Mouse (Mus musculus) ES-E14 (cell line): Measurements from ENCODE around the gene Gata2. TPM values are rescaled to one million over a fixed set of nuclear protein-coding genes. Genes with fewer than 3 reads are reported as not detected.

Source experiments
- DNase-seq: peaks from one replicate; pipeline ENCODE4 v3.0.0-alpha.2; 2013; ENCODE audit warnings: low read depth, low spot score
- H3K27ac ChIP-seq: 2 replicates; pipeline ENCODE4 v1.5.1; 2012; ENCODE audit warnings: low read depth, mild to moderate bottlenecking, low read length, moderate library complexity, mixed read lengths; ENCODE audit not compliant: poor library complexity, insufficient read depth, severe bottlenecking
- H3K36me3 ChIP-seq: 2 replicates; pipeline ENCODE4 v1.6.1; 2012; ENCODE audit warnings: mild to moderate bottlenecking, low read length, moderate library complexity, mixed read lengths; ENCODE audit not compliant: control insufficient read depth, poor library complexity, insufficient read depth, severe bottlenecking
- H3K4me1 ChIP-seq, 2 experiments: fragments of 150-350 bp in 1 of 2; sonication (generic) in 1 of 2; 2 replicates each; pipeline ENCODE4 v1.6.1; 2012; ENCODE audit warnings: low read length in 2 of 2, mild to moderate bottlenecking in 1 of 2, mixed read lengths in 1 of 2; ENCODE audit not compliant: control insufficient read depth in 2 of 2, insufficient read depth in 2 of 2, poor library complexity in 1 of 2
- H3K4me3 ChIP-seq, 2 experiments: fragments of 150-350 bp in 1 of 2; sonication (generic) in 1 of 2; 2 replicates each; pipeline ENCODE4 v1.5.1; 2012; ENCODE audit warnings: low read length in 2 of 2, low read depth in 1 of 2, mild to moderate bottlenecking in 1 of 2, mixed read lengths in 1 of 2; ENCODE audit not compliant: insufficient read depth in 1 of 2, poor library complexity in 1 of 2, severe bottlenecking in 1 of 2
- H3K9ac ChIP-seq: 2 replicates; pipeline ENCODE4 v1.6.1; 2012; ENCODE audit warnings: low read depth, mild to moderate bottlenecking, low read length, mixed read lengths; ENCODE audit not compliant: poor library complexity, insufficient read depth, severe bottlenecking
- H3K9me3 ChIP-seq: fragments of 150-350 bp; sonication (generic); 2 replicates; pipeline ENCODE4 v1.6.1; 2012; ENCODE audit warnings: low read depth, mild to moderate bottlenecking, low read length; ENCODE audit not compliant: control insufficient read depth, insufficient read depth
- CHD2 ChIP-seq: IDR thresholded peaks from 2 replicates; pipeline ENCODE4 v1.6.1; 2014; ENCODE audit warnings: mild to moderate bottlenecking, low read depth, low read length, inconsistent platforms
- HCFC1 ChIP-seq: IDR thresholded peaks from 2 replicates; pipeline ENCODE4 v1.6.1; 2012; ENCODE audit warnings: low read length, inconsistent platforms, borderline replicate concordance; ENCODE audit not compliant: insufficient read depth
- MAFK ChIP-seq: IDR thresholded peaks from 2 replicates; pipeline ENCODE4 v1.6.1; 2014; ENCODE audit warnings: mild to moderate bottlenecking, low read depth, low read length, inconsistent platforms; ENCODE audit not compliant: insufficient read depth
- ZC3H11A ChIP-seq: IDR thresholded peaks from 2 replicates; pipeline ENCODE4 v1.6.1; 2012; ENCODE audit warnings: low read depth, mild to moderate bottlenecking, inconsistent platforms, low read length, borderline replicate concordance
- ZNF384 ChIP-seq: IDR thresholded peaks from 2 replicates; pipeline ENCODE4 v1.6.1; 2012; ENCODE audit warnings: low read depth, low read length, inconsistent platforms
- in situ Hi-C, 2 experiments: fragments of 600-800 bp; cut with MboI; formaldehyde crosslinking; loops; one replicate each; pipeline ENCODE4 v1.15.1; 2025; ENCODE audit warnings: low sequenced_read_pairs in 2 of 2, inconsistent platforms in 1 of 2; ENCODE audit not compliant: unreplicated experiment in 2 of 2
- total RNA-seq: library from RNA; depleted of rRNA; stranded (reverse); fragments of 300-350 nt; gene quantifications from 2 replicates; pipeline ENCODE4 v1.2.3, GENCODE M21; 2012

Gene Gata2
- total RNA-seq, 1 experiment: 5.4 TPM

DNA sequence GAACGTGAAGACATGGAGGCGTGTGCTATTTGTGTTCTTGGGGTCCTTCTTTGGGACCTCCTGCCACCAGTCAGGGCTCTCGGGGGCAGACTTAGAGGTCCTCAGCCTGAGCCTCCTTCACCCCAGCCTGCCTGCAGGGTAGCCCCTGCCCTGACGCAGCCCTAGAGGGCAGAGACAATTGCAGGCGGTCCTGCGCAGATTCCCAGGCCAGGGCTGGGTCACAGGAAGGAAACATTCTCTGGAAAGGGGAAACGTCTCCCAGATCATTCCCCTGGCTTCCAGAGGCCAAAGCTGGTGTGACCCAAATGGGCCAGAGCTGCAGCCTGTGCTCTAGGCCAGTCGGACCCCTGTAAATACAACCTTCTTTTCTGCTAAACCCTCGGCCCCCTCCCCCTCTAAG lies 12.2 kb downstream of the Gata2 start:
- Histone ChIP-seq H3K4me3 (no peak overlapping the region), H3K4me1 (peaks cover 3 to 15% of the 10 kb centered on the region in 2 experiments; a peak in 3 of 4 replicates), H3K36me3 (no peaks in the 10 kb centered on the region), H3K9ac (no peak overlapping the region), H3K27ac (no peak overlapping the region), H3K9me3 (no peaks in the 10 kb centered on the region)
- in situ Hi-C loops: no loop called here
- no peak for DNase-seq
- TF ChIP-seq MAFK: no peak
- no peak for TF ChIP-seq ZC3H11A
- no peak for TF ChIP-seq ZNF384

DNA sequence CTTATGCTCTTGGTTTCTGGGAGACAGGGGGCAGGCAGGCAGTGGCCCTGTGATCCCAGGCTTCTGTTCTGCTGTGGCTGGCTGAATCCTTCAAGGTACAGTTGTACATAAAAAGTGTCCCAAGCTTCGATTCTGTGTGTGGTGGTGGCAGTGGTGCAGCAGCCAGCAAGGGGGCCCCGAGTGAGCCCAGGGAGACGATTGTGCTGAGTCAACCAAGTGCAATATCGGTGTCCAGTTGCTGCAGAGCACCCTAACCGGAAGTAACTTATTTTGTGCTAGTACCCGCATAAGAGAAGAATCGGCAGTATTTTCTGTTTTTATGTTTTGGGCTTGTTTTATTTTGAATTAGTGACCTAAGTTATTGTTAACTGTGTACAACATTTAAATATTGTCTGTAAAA lies 12.9 kb downstream of the Gata2 start:
- Histone ChIP-seq H3K36me3 (no peaks in the 10 kb centered on the region), H3K9ac (no peak overlapping the region), H3K9me3 (no peaks in the 10 kb centered on the region), H3K4me1 (peaks cover 3 to 12% of the 10 kb centered on the region in 2 experiments; a peak in 3 of 4 replicates), H3K27ac (no peak overlapping the region), H3K4me3 (no peak overlapping the region)
- TF ChIP-seq ZC3H11A (no peak), HCFC1 (no peak), ZNF384 (no peak)
- in situ Hi-C loops: no loop called here
- DNase-seq: no peak

DNA sequence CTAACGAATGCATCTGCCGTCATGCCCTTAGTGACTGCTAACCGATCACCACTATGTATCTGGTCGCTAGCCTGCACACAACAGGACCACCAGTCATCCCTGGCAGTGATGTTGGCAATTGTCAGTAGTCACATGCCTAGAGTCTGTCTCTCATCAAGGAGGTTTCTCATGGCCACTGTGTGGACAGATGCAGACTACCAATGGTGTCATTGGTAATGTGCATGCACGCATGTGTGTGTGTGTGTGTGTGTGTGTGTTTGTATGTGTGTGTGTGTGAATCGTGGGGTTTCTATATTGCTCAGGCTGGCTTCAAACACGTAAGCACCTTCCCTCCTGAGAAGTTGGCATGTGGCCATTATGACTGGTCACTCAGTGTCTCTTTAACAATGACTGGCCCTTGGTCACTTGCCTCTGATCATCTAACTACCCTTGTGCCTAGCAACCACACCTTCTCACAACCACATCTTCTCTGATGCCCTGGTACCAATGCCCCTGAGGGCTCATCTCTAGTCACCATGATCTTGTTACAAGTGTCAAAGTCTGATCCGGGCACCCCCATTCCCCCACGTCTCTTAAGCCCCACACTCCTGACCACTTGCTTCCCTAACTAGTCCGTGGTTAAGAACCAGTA lies 13.8 kb downstream of the Gata2 start:
- H3K27ac ChIP-seq: no peak overlapping the region
- no peaks in the 10 kb centered on the region for H3K36me3 ChIP-seq
- no peak overlapping the region for H3K9ac ChIP-seq
- H3K9me3 ChIP-seq: no peaks in the 10 kb centered on the region
- peaks cover 3 to 12% of the 10 kb centered on the region in 2 experiments; a peak in 3 of 4 replicates for H3K4me1 ChIP-seq
- no peak for TF ChIP-seq ZC3H11A
- no peak for TF ChIP-seq CHD2
- TF ChIP-seq HCFC1: no peak
- in situ Hi-C loops: no loop called here
- DNase-seq: no peak
- H3K4me3 ChIP-seq: no peak overlapping the region

DNA sequence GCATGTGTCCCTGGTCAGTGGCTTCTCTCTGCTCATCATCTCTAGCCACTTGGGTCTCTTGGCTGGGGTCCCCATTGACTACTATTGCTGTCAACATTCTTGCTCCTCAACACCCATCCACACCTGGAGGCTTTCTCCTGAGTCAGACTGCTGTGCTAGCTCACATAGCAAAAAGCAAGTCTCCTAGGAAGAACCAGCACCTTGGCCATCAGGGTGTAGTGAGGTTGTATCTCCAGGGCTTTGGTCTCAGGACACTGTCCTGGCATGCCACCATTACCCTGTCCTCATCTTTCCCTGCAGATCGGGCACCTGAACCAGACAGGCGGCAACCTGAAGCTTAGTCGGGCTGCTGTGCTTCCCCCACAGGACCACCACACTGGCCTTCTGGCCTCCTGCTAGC lies 14.6 kb downstream of the Gata2 start:
- Histone ChIP-seq H3K36me3 (no peaks in the 10 kb centered on the region), H3K9me3 (no peaks in the 10 kb centered on the region), H3K4me3 (no peak overlapping the region), H3K9ac (no peak overlapping the region), H3K27ac (no peak overlapping the region), H3K4me1 (peaks cover 3 to 12% of the 10 kb centered on the region in 2 experiments; a peak in 3 of 4 replicates)
- no peak for TF ChIP-seq MAFK
- no peak for TF ChIP-seq HCFC1
- no peak for TF ChIP-seq ZC3H11A
- no peak for TF ChIP-seq CHD2
- in situ Hi-C loops: no loop called here
- no peak for DNase-seq

DNA sequence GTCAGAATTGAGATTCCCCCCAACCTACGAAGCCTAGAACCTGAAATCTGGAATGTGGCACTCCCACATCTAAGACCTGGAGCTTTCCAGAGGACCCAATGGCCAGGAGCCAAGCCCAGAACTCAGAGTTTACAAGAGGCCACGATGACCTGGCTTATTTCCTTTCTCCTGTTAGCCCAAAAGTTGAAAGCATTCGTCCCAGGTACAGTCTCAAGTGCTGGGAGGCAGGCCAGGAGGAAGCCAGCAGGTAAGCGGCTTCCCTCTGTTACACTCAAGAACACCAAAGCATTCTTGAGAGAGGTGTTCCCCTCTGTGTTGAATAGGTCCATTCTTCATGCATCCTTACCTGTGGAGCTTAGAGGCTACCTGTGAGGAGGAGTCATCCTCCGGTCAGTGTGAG lies 15.8 kb downstream of the Gata2 start:
- no peak for DNase-seq
- in situ Hi-C loops: no loop called here
- H3K4me3 ChIP-seq: no peak overlapping the region
- no peaks in the 10 kb centered on the region for H3K36me3 ChIP-seq
- peaks cover 0 to 6% of the 10 kb centered on the region in 2 experiments; a peak in 1 of 4 replicates for H3K4me1 ChIP-seq
- H3K27ac ChIP-seq: no peak overlapping the region
- TF ChIP-seq ZNF384 (no peak), ZC3H11A (no peak), MAFK (no peak), HCFC1 (no peak), CHD2 (no peak)
- H3K9ac ChIP-seq: no peak overlapping the region
- H3K9me3 ChIP-seq: no peaks in the 10 kb centered on the region
